Mouse (Mus musculus) urinary bladder, postnatal 36 days (tissue): ENCODE results near the gene Gm21987.
A peak's percentile ranks its signal among the peaks of the same experiment; 100 is the strongest.
"Not testable (repeated sequence)": the region's sequence is repeated elsewhere in the genome, so short reads cannot be mapped to it uniquely, and the experiment has no call there.

Source experiments
- DNase-seq, 2 experiments: peaks; one replicate each; pipeline ENCODE4 v3.0.0; 2022; ENCODE audit warnings: low spot score in 2 of 2, mixed read lengths in 1 of 2

The Gm21987 gene

GRCm38 (mm10) chr16:38346529-38347325 lies at the start of gene Gm21987, which contains the start of gene Cox17:
Gm21987 (plus strand) TSS chr16:38347040.
Cox17 (plus strand) TSS chr16:38346991.
- DNase-seq = peak; percentile 89 to 93

GRCm38 (mm10) chr16:38298410-38298809 lies 48.4 kb upstream of the Gm21987 start:
- no peak for DNase-seq

GRCm38 (mm10) chr16:38302367-38302766 lies 44.5 kb upstream of the Gm21987 start:
- no peak for DNase-seq

GRCm38 (mm10) chr16:38304460-38305194 lies 42.2 kb upstream of the Gm21987 start:
- DNase-seq = peak in 1 of 2 experiments; percentile 27

- no peak for DNase-seq
Observed at GRCm38 (mm10) chr16:38306571-38307220, 40.1 kb upstream of the Gm21987 start.

- no peak for DNase-seq
Observed at GRCm38 (mm10) chr16:38307221-38307605, 39.6 kb upstream of the Gm21987 start.

GRCm38 (mm10) chr16:38307651-38308050 lies 39.2 kb upstream of the Gm21987 start:
- no peak for DNase-seq

GRCm38 (mm10) chr16:38308195-38308594 lies 38.6 kb upstream of the Gm21987 start:
- DNase-seq = no peak

- DNase-seq = no peak
Observed at GRCm38 (mm10) chr16:38318492-38318891, 28.3 kb upstream of the Gm21987 start.

- no peak for DNase-seq
Observed at GRCm38 (mm10) chr16:38319087-38319486, 27.8 kb upstream of the Gm21987 start.

- peak in 1 of 2 experiments; percentile 13 for DNase-seq
Observed at GRCm38 (mm10) chr16:38321452-38321935, 25.3 kb upstream of the Gm21987 start.

- no peak for DNase-seq
Observed at GRCm38 (mm10) chr16:38324311-38324710, 22.5 kb upstream of the Gm21987 start.

- DNase-seq = no peak
Observed at GRCm38 (mm10) chr16:38326778-38327397, 20.0 kb upstream of the Gm21987 start.

- no peak for DNase-seq
Observed at GRCm38 (mm10) chr16:38329340-38329739, 17.5 kb upstream of the Gm21987 start.

- DNase-seq = no peak
Observed at GRCm38 (mm10) chr16:38334431-38334830, 12.4 kb upstream of the Gm21987 start.

GRCm38 (mm10) chr16:38338077-38338476 lies 8.8 kb upstream of the Gm21987 start:
- DNase-seq = not testable (repeated sequence)

- DNase-seq = peak; percentile 52 to 77
Observed at GRCm38 (mm10) chr16:38341396-38342324, 5.2 kb upstream of the Gm21987 start, which contains the start of gene Maats1. Maats1 (minus strand) TSS chr16:38342143.

- no peak for DNase-seq
Observed at GRCm38 (mm10) chr16:38344941-38345725, 1.7 kb upstream of the Gm21987 start.

- no peak for DNase-seq
Observed at GRCm38 (mm10) chr16:38347588-38347987, 748 bp downstream of the Gm21987 start.
